In genomic region chr13:12160121-12160475, GRCm38 (mm10) we compare ENCODE assay signal across 10 mouse cellular contexts. TPM values are rescaled to one million over a fixed set of nuclear protein-coding genes. Genes with fewer than 3 reads are reported as not detected.
DNase-seq lines count a peak whose midpoint lies in the region; ATAC-seq lines count a peak whose summit lies in the region.
"Had no signal": no experiment of that assay in that cellular context is flagged by ENCODE, and none has a peak within 500 bp of the region (broad histone marks: within the 10 kb centered on the region; RNA-seq: fewer than 3 reads in every experiment).

No protein-coding gene starts in this region.

- peak; percentile 36; the same call in 1 of the 2 replicates for ATAC-seq in lung, embryonic 16.5 days (ENCODE audit: low read depth)
- ATAC-seq in kidney, embryonic 15.5 days (replicated peaks; ENCODE audit: low FRiP score) = peak; percentile 1; the same call in 1 of the 2 replicates

- no peak overlapping the region for H3K4me3 ChIP-seq in lung, embryonic 16.5 days (ENCODE audit: low read length)
- H3K4me3 ChIP-seq in kidney, embryonic 15.5 days (replicated peaks) = no peak overlapping the region
- H3K4me3 ChIP-seq: embryonic facial prominence, embryonic 13.5 days; limb, embryonic 13.5 days had no signal

- H3K36me3 ChIP-seq in lung, embryonic 16.5 days (ENCODE audit: control insufficient read depth, insufficient read depth, low read length) = no peaks in the 10 kb centered on the region
- H3K36me3 ChIP-seq in kidney, embryonic 15.5 days = no peaks in the 10 kb centered on the region
- H3K36me3 ChIP-seq: embryonic facial prominence, embryonic 13.5 days; limb, embryonic 13.5 days had no signal

- no peak for DNase-seq in lung, adult 18-20 months
- DNase-seq in adrenal gland, postnatal 4 days (ENCODE audit: low spot score in 2 of 2) = peak; percentile 36 to 71
- DNase-seq in gastrocnemius, postnatal 14 days = peak; percentile 25
- no peak for DNase-seq in thymus, postnatal 36 days
- no peak for DNase-seq in B cell, adult 2 months
- DNase-seq in layer of hippocampus, adult 18-20 months (ENCODE audit: low spot score in 2 of 2) = no peak

- H3K27ac ChIP-seq in lung, embryonic 16.5 days (ENCODE audit: low read length) = no peak overlapping the region
- H3K27ac ChIP-seq in kidney, embryonic 15.5 days = no peak overlapping the region
- H3K27ac ChIP-seq: embryonic facial prominence, embryonic 13.5 days; limb, embryonic 13.5 days had no signal

- H3K4me2 ChIP-seq in lung, embryonic 16.5 days (ENCODE audit: low read depth, low read length) = no peak overlapping the region
- H3K4me2 ChIP-seq in kidney, embryonic 15.5 days = no peak overlapping the region
- H3K4me2 ChIP-seq: embryonic facial prominence, embryonic 13.5 days; limb, embryonic 13.5 days had no signal

- intact Hi-C loops in gastrocnemius, postnatal 14 days (cut with DNase I; ENCODE audit: low total_unique reads) = no loop called here

- no peaks in the 10 kb centered on the region; the same call in 1 of the 2 replicates for H3K4me1 ChIP-seq in lung, embryonic 16.5 days (replicated peaks; ENCODE audit: control insufficient read depth, insufficient read depth, low read length)
- peaks cover 6% of the 10 kb centered on the region; the same call in 1 of the 2 replicates for H3K4me1 ChIP-seq in kidney, embryonic 15.5 days
- H3K4me1 ChIP-seq: embryonic facial prominence, embryonic 13.5 days had no signal

- no peak overlapping the region for H3K9ac ChIP-seq in lung, embryonic 16.5 days (ENCODE audit: low read length)
- H3K9ac ChIP-seq in kidney, embryonic 15.5 days = no peak overlapping the region
- H3K9ac ChIP-seq: embryonic facial prominence, embryonic 13.5 days; limb, embryonic 13.5 days had no signal

- no peaks in the 10 kb centered on the region for H3K9me3 ChIP-seq in lung, embryonic 16.5 days (ENCODE audit: control insufficient read depth, low read length)
- no peaks in the 10 kb centered on the region for H3K9me3 ChIP-seq in kidney, embryonic 15.5 days (replicated peaks)
- H3K9me3 ChIP-seq: embryonic facial prominence, embryonic 13.5 days; limb, embryonic 13.5 days had no signal

- WGBS in lung, embryonic 16.5 days = 22% methylated on average over 3 of the region's 3 CpGs
- 47% methylated on average over 3 of the region's 3 CpGs for whole genome bisulfite sequencing in kidney, embryonic 15.5 days

- H3K27me3 ChIP-seq in lung, embryonic 16.5 days (ENCODE audit: control insufficient read depth, insufficient read depth, low read depth, low read length) = no peaks in the 10 kb centered on the region
- H3K27me3 ChIP-seq in kidney, embryonic 15.5 days = no peaks in the 10 kb centered on the region
- H3K27me3 ChIP-seq: embryonic facial prominence, embryonic 13.5 days; limb, embryonic 13.5 days had no signal

RNA-seq across cellular contexts. Expression of gene Ryr2, which starts 53.4 kb away (rescaled TPM):
- polyA plus RNA-seq in lung, embryonic 16.5 days (2015; fragmentation: Nextera tagmentation; extraction: Ambion mirVana) = 1.5 and 1.6 TPM in 2 replicates
- 10 to 100 TPM; 15.4 to 16.9 TPM for total RNA-seq in adrenal gland, postnatal 4 days (2021)
- under 1 TPM; 0.23 to 0.40 TPM for total RNA-seq in gastrocnemius, postnatal 14 days (2021)
- 0.15 and 0.42 TPM in 2 replicates for polyA plus RNA-seq in kidney, embryonic 15.5 days (2015; fragmentation: Nextera tagmentation; extraction: Ambion mirVana)
- 100 to 1,000 TPM; 199 to 219 TPM for total RNA-seq in layer of hippocampus, adult 18-20 months (2021)

Comparison
In these comparisons a context has a peak if more than half of its experiments do, and no peak if none do; other contexts are left out.
1. DNase-seq: peak in adrenal gland, postnatal 4 days (2 of 2) and gastrocnemius, postnatal 14 days (single experiment); none in lung, adult 18-20 months (0 of 2), thymus, postnatal 36 days (0 of 2), B cell, adult 2 months (0 of 2) and layer of hippocampus, adult 18-20 months (0 of 2).
2. RNA of gene Ryr2, which starts 53.4 kb away (total RNA-seq): 199 to 219 TPM in layer of hippocampus, adult 18-20 months and 15.4 to 16.9 TPM in adrenal gland, postnatal 4 days; 0.23 to 0.40 TPM in gastrocnemius, postnatal 14 days; every median in the first group is over 10 times any median in the second.